Mouse (Mus musculus) cerebellum, adult 11 months (tissue): ENCODE results near the gene Ubl4b.

Experiments
- DNase-seq: peaks from one replicate; pipeline ENCODE4 v3.0.0; 2022

The Ubl4b gene

GRCm38 (mm10) chr3:107567766-107568165, 12.9 kb upstream of the Ubl4b start:
- DNase-seq = no peak

DNA sequence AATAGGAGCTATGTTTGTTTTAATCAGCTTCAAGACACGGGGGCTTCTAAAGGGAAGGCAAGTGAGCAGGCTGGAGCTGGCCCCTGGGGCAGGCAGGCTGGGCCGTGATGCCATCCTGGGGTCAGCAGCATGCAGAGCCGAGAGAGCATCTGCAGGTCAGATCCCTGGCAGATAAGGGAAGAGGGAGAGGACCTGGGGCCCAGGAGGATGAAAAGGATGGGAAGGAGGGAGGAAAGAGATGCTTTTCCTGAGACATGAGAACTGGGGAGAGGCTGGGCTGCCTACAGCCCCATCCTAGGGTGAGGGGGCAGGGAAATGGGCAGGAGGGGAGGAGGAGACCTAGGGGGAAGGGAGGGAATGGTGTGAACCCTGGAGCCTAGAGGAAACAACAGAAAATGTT, 10.5 kb upstream of the Ubl4b start:
- no peak for DNase-seq

DNA sequence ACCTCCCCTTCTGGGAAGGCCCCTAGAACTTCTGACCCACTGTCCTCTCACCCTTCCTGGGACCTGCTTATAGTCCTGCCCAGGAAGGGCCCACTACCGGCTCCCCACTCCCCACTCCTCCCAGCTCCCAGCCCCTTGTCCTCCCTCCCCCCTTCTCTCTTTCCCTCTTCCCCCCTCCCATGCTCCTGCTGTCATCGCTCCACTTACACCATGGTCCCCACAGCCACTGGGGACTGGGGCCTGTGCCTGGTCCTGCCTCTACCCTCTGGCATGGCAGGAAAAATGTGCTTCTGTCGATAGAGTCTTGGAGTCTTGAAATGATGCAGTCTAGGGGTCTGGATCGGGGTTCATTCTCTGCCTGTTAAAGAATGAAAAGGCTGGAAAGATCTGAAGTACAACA, 9.0 kb upstream of the Ubl4b start:
- DNase-seq = no peak

GRCm38 (mm10) chr3:107562591-107562990, 7.7 kb upstream of the Ubl4b start:
- no peak for DNase-seq

GRCm38 (mm10) chr3:107562104-107562503, 7.2 kb upstream of the Ubl4b start:
- no peak for DNase-seq

- peak; percentile 71 for DNase-seq
Observed at GRCm38 (mm10) chr3:107559183-107559582, 4.3 kb upstream of the Ubl4b start.

- DNase-seq = no peak
Observed at GRCm38 (mm10) chr3:107558740-107559139, 3.9 kb upstream of the Ubl4b start.

- peak; percentile 66 for DNase-seq
Observed at GRCm38 (mm10) chr3:107550409-107551049, 4.3 kb downstream of the Ubl4b start.

GRCm38 (mm10) chr3:107546956-107547355, 7.9 kb downstream of the Ubl4b start:
- DNase-seq = peak; percentile 82

DNA sequence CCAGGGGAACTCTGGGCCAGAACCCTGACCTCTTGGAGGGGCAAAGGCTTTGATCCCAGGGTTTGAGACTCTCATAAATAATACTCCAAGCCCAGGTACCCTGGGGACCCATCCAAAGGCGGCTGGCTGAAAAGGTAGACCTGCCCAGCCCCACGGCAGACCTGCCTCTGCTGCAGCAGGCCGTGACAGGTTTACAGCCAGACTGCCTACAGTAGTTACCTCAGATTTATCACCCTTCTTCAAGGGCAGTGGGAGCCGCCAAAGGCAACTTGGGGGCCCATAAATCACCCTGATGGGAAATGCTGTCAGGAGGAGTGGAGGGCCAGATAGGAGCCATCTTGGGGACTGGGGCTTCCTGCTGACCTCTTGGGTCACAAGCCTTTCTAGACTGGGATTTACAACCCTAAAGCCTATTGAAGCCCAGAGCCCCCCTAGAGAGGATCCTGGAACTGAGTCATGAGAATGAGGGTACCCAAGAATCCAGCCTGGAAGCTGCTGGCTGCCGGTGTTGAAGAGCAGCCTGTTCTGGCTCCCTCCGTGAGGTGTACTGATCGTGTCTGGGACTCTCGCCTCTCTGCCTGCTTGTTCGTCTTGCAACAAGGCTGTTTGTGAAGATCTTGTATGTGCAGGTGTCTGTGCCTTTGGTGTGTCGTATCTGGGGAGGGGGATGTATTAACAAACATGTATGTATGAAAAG, 9.0 kb downstream of the Ubl4b start:
- no peak for DNase-seq

GRCm38 (mm10) chr3:107545278-107545677, 9.6 kb downstream of the Ubl4b start:
- no peak for DNase-seq

GRCm38 (mm10) chr3:107543158-107544080, 11.5 kb downstream of the Ubl4b start:
- no peak for DNase-seq

GRCm38 (mm10) chr3:107542584-107542983, 12.3 kb downstream of the Ubl4b start:
- no peak for DNase-seq

GRCm38 (mm10) chr3:107537504-107537889, 17.4 kb downstream of the Ubl4b start:
- DNase-seq = no peak

- DNase-seq = peak; percentile 75
Observed at GRCm38 (mm10) chr3:107536810-107537503, 17.9 kb downstream of the Ubl4b start.

DNA sequence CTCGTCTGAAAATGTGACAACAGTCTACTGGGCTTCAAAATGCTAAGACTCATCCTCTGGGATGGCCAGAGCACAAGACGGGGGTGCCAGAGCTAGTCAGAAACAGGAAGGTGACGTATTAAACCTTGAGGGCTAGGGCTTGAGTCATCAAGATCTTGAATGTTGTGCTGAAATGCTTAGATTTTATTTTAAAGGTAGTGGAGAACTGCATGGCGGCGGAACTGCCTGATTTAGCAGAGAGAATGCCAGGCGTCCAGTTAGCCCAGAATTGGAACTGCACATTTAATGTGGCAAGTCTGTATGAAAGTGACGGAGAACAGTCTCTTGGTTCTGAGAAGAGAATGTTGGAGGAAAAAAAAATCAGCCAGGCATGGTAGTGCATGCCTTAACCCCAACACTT, 19.9 kb downstream of the Ubl4b start:
- DNase-seq = no peak

- no peak for DNase-seq
Observed at GRCm38 (mm10) chr3:107533532-107533931, 21.3 kb downstream of the Ubl4b start.

- no peak for DNase-seq
Observed at GRCm38 (mm10) chr3:107530581-107530980, 24.3 kb downstream of the Ubl4b start.

DNA sequence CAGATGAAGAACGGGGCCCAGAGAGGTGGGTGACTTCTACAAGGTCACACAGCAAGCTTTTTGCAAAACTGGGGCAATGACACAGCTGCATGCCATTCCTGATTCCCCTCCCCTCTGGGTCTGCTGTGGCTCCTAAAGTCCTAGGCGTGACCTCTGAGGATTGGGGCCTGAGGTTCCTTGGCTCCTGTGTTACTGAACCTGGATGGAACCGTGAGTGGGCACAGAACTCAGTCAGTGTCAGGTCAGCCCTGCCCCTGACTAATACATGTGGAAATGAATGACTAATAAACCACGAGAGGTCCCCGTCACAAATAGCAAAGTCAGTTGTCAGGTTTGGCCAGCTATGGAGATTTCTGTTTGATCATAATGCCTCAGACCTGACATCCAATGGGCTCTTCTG, 25.7 kb downstream of the Ubl4b start:
- no peak for DNase-seq

GRCm38 (mm10) chr3:107528401-107529118, 26.3 kb downstream of the Ubl4b start:
- DNase-seq = peak; percentile 56

DNA sequence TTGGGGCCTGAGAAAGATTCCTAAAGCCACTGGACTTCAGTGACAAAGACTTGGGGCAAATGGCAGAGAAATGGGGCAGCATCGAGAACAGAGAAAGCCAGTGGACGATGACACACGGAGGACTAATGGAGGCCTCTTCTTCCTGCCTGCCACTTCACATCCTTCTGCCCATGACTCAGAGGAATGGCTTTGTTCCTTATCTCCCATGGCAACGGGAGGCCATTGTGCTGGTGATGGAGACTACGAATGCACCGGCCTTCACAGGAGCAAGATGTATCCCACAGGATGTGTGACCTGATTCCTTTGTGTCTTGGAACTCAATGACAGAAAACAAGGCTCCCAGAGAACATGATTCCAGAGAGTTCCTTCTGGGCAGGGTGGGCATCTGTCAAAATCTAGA, 30.3 kb downstream of the Ubl4b start:
- no peak for DNase-seq

DNA sequence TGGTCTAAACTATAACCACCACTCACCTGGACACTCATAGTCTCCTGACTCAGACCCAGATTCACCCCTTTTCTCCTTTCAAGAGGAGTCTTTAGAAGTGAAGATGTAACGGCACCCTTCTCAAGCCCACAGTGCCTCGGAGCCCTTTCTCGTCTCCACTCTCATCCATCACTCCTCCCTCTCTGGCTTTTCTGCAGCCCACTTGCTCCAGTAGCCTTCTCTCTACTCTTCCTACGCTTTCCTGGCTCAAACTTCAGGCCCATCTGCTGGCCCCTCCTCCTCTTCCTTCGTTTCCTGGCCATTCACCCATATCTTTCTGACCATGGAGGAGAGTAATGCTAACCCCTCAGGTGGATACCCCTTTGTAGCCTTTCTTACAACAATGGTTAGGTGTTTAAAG, 33.9 kb downstream of the Ubl4b start:
- DNase-seq = no peak
